Mouse (Mus musculus) right cerebral cortex, postnatal 36 days (tissue): ENCODE measurements around the gene Rp9.
"Not testable (repeated sequence)": the region's sequence is repeated elsewhere in the genome, so short reads cannot be mapped to it uniquely, and the experiment has no call there.

Source experiments
- DNase-seq, 2 experiments: peaks; one replicate each; pipeline ENCODE4 v3.0.0; 2022; ENCODE audit warnings: low spot score in 2 of 2, mixed read lengths in 1 of 2

Rp9 gene

DNA sequence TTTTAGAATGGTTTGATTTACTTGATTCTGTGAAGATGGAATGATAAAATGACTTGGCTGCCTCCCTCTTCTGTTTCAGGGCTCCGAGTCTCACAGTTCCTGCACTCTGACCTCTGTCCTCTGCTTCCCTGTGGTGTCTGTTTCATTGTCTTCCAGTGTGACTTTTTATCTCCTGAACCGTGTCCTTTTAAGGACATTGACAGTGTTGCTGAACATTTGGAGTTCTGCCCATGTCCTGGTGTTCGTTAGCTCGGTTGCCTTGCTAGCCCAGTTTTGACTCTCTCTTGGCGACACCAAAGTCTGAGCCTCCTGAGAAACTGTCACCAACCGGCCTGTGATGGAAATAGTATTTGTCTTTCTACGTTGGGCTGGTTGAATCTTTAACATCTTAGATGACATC is 49.1 kb downstream of the Rp9 start:
- DNase-seq: no peak

DNA sequence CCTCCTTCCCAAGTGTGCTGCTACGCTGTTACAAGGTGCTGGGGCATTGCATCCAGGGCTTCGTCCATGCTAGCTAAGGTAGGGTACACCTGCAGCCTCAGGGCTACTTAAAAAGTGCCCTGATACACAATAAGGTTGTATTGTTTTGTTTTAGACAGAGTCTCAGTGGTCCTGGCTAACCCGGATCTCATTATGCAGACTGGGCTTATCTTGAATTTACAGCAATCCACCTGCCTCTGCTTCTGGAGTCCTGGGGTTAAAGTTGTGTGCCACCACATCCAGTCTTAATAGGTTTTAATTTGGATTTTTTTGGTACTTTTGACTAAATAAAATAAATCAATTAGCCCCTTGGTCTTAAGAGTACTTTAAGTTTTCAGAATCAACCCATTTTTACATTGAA is 49.7 kb downstream of the Rp9 start:
- DNase-seq: no peak

DNA sequence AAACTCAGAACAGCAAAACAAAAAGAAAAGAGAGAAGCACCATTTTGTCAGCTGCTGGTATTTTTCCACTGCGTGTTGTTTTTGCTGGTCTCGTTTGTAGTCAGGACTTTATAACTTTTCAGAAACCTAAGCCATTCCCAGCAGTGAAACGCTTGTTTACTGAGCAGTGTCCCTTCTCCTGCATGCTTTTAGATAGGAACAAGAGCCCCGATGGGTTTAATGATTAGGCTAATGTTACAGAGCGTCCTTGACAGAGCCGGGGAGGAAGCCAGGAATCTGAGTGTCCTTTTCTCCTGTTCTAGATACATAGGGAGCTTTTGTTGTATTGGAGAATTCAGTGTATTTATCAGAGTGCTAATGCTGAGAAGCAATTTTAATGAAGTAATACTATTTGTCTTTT is 52.0 kb downstream of the Rp9 start:
- no peak for DNase-seq

DNA sequence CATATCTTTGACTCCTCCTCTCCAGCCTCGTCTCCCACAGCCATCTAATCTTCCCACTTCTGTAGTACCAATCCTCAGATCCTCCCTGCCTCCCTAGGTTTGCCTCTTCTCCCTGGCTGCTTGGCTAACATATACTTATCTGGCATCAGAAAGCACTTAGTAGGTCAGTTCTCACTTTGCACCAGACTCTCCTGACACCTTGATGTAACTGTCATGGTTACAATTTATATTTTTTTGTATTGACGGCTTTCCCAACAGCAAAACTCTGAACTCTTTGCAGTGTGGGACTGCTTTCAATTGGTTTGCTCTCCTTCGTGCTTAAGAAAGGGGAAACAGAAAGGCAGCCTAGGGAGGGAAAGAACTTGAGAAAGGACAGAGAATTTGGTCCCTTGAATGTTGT is 53.4 kb downstream of the Rp9 start:
- no peak for DNase-seq

DNA sequence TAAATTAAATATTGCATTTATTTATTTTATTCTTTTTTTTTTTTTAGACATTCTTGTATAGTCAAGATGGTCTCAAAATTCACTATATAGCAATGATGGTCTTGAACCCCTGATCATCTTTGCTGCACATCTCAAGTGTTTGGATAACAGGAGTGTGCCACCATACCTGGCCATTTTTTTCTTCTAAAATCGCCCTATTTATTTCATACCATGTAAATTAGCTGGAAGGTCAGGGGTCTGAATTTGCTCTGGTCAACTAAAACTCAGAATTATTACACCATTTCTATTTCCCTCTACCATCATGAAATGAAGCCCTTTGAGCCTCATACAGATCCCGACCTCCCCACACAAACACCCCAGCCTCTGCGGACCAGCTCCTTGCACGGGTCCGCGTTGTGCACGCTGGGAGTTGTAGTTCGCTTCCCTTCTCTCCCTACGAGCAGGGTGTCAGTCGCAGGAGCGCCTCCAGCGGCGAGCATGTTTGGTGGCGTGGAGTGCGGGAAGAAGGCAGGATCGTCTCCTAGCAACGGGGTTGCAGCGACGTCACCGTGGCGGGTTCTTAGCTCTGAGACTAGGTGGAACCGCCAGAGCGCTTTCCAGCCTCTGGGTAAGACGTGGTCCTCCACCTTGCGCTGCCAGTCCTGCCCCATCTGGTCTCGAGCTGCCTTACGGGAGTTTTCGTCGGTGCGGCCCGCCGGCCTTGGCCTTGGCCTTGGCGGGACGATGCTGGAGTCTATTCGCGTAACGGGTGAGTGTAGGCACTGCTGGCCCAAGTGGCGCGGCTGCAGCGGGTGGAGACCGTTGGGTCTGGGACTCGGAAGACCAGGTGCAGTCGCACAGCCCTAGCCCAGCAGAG is 58.3 kb downstream of the Rp9 start, which contains the start of gene 9530077C05Rik:
9530077C05Rik (plus strand) TSS at position 512 of the 856 bp plus-strand sequence.
- DNase-seq: peak; percentile 98 to 99

DNA sequence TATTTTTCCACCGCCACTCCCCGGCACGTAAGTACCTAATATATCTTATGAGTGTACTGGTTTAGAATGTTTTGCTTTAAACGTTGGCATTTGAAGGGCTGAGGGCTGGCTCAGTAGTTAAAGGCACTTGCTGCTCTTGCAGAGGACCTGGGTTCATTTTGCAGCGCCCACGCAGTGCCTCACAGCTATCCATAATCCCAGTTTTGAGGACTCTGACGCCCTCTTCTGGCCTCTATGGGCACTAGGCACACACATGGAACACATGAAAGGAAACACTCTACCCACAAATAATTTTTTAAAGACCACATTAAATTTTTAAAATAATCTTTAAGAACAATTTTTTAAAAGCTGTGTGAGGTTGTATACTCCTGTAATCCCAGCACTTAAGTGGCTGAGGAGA is 60.0 kb downstream of the Rp9 start:
- DNase-seq: no peak

DNA sequence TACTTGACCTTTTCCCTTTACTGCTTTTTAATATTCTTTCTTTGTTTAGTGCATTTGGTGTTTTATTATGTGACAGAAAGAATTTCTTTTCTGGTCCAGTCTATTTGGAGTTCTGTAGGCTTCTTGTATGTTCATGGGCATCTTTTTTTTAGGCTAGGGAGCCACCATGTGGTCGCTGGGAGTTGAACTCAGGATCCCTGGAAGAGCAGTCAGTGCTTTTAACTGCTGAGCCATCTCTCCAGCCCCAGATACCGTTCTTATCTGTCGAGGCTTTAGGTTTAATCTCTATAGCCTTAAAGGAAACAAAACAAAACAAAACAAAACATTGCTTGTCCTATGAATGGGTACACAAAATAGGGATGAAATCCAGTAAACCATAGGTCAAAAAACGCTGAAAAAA is 61.2 kb downstream of the Rp9 start:
- DNase-seq: not testable (repeated sequence)

DNA sequence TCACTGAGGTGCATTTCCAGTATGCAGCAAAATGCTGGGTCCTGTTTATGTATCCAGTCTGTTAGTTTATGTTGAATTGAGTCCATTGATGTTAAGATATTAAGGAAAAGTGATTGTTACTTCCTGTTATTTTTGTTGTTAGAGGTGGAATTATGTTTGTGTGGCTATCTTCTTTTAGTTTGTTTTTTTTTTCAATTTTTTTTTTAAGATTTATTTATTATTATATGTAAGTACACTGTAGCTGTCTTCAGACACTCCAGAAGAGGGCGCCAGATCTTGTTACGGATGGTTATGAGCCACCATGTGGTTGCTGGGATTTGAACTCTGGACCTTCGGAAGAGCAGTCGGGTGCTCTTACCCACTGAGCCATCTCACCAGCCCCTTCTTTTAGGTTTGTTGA is 61.9 kb downstream of the Rp9 start:
- DNase-seq: not testable (repeated sequence)

DNA sequence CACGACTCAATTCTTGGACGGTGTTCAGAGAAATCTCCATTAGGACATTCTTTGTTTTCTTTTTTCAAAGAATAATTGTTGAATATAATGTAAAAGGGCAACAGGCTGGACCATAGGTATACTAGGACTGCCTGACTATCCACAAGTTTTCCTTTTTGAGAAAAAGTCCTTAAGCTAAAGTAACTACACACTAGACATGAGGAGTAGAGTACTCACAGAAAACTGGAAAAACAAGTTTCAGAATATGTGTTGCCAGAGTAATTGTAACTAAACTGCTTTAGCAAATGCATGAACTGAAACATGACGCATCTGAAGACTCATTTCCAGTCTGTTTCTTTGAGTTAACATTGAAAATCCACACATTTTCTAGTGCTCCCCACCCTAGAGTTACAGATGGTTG is 64.1 kb downstream of the Rp9 start:
- no peak for DNase-seq

DNA sequence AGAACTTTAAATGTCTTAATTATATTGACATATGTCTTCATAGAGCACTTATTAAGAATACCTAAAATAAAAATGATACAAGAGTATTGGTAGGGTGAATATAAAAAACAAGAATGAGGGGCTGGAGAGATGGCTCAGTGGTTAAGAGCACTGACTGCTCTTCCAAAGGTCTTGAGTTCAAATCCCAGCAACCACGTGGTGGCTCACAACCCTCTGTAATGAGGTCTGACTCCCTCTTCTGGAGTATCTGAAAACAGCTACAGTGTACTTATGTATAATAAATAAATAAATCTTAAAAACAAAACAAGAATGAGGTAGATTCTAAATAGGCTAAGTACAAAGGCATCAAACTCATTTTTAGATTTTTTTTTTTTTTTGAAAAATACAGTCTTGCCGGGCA is 66.0 kb downstream of the Rp9 start:
- not testable (repeated sequence) for DNase-seq

DNA sequence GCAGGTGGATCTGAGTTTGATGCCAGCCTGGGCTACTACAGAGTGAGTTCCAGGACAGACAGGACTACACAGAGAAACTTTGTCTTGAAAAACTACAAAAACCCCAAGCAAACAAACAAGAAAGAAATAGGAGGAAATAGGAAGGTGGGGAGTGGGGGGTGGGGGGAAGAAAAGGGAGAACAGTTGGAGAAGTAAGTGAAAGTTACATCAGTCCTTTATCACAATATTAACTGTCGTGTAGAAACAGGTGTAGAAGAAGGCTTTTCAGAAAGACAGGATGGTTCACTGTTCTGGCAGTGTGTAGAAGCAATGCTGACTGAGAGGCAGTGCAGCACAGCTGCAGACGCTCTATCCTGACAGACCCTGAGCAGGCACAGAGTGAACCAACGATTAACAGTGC is 66.6 kb downstream of the Rp9 start:
- no peak for DNase-seq

DNA sequence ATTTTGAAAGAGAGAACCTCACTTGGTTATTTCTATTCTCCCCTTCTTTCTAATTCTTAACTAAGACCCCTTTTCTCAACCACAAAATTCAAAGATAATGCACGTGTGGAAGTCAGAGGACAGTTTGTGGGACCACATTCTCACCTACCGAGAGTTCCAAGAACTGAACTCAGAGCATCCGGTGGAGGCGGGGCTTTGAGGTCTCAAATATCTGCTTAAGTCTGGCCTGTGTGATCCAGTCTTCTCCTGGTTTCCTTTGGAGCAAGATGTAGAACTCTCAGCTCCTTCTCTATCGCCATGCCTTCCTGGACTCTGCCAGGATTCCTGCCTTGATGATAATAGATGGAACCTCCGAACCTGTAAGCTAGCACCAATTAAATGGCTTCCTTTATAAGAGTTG is 67.5 kb downstream of the Rp9 start:
- no peak for DNase-seq

DNA sequence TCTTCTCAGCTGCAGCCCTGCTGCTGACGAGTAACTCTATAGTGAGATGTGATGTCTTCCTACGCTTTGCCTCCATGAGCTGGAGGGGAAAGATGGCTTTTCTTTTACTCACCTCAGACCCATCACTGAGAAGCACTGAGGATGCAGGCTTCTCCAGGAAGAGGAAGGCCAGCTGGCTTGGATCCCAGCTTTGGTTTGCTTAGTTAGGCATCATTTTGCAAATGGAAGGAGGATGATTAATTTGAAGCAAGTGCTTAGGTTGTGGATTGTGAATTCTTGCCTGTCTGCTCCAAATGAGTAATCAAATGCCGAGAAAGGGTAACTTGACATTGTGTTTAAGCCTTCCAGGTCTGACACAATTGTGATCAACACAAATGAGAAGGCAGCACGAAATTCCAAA is 70.5 kb downstream of the Rp9 start:
- DNase-seq: no peak

DNA sequence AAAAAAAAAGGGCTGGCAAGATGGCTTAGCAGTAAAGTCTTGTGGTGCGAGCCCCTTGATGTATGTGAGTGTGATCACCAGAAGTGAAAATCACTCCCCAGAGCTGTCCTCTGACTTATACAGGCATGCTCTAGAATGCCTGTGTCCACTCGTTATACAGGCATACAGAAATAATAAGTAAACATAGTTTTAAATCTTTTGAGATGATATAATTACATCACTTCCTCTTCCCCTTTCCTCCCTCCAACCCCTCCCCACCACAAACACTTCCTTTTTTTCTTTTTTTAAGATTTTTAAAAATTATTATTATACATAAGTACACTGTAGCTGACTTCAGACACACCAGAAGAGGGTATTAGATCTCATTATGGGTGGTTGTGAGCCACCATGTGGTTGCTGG is 74.8 kb downstream of the Rp9 start:
- no peak for DNase-seq

DNA sequence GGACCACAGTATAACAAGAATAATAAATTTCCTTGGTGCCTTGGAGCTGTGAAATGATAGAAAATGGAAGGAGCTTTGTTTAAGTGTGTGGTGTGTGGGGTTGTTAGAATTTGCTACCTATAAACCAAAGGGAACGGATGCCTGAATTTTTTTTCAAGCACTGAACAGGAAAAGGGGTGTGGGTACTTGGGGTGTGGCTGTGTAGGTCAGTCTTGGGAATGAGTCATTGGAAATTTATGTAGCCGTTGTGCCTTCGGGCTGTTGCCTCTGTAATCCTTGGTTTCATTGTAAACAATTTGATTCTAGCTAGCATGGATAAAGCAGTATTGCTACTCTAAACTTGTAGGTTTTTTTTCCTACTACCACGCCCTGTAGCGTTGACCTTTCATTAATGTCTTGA is 79.2 kb downstream of the Rp9 start:
- no peak for DNase-seq

DNA sequence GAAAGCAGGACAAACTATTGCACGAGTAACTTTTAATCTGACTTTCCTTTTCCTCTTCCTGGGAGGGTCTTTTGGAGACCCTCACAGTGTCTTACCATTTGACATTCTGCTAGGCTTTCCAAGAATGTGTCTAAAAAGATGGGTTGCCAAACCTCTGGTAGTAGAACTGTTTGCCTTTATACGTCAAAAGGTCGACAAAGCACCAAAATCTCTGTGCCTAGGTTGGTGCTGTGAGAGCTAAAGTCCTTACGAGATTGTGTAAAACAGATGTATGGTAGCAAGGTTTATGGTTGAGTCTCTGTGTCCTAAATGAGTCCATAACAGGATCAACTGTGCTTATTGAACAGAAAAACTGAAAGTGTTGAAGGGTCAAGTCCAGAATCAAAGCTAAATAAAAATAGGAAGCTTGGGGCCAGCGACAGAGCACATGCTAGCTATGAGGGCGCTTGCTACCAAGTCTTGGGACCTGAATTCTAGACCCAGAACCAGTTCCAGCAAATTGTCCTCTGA is 79.8 kb downstream of the Rp9 start:
- DNase-seq: no peak

DNA sequence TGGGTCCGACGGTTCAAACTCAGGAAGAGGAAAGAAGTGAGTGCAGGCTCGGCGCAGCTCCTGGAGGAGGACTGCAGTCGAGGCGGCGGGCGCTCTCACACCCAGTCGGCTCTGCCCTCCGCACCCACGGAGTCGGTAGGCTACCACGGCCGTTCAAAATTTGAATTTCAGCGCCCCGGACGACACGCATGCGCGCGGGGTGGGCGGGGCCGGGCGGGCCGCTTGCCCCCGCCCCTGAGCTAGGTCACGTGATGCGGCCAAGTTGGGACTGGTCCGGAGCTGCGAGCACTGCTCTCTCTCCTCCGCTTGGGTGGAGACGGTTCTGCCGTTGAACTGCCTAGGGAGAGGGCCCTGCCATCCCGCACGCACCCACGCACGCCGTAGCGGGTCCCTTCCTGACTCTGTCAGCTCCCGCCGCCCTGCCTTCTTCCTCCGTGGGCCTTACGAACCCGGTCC is 80.5 kb downstream of the Rp9 start, which contains the start of gene Anln:
Anln (minus strand) TSS at position 168 of the 456 bp plus-strand sequence.
- peak; percentile 62 to 77 for DNase-seq

DNA sequence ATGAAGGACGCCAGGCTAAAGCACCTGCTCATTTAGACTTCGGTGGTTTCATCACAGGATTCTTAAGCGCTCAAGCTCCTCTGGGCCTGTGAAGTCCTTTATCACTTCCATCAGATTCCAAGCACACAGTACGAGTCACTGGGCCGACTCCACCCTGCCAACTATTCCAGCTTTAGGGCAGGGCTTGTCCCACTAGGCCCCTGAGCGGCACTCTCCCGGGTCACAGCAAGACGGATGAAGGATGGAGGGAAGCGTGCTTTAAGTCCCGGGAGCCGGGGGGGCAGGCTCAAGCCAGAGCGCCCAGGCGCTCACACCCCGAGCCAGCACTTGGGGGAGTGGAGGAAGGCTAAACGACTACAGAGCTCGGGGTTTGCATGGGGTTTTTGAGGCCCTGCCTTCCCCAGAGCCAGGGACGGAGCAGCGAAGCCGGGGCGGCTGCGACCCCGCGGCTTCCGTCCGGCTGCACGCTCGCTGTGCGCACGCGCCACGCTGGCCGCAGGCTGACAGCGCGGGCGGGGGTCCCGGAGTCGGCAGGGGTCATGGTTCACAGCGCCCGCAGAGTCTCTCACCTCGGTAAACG is 81.1 kb downstream of the Rp9 start:
- DNase-seq: no peak

DNA sequence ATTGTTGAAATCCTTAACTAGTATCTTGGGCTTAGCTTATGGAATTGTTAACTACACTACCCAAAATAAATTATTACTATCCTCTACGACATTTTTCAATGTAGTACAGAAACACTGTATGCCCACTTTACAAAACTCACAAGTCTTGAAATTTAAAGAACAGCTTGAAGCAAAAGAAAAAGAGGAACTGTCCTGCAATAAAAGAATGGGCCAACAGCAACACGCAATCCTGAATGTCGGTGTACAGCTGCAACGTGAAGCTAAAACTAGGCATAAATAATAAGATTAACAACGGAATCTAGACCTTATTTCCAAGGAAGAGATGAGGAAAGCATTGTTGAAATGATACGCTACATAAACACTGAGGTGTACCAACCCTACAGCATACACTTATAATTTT is 81.6 kb downstream of the Rp9 start:
- DNase-seq: no peak

DNA sequence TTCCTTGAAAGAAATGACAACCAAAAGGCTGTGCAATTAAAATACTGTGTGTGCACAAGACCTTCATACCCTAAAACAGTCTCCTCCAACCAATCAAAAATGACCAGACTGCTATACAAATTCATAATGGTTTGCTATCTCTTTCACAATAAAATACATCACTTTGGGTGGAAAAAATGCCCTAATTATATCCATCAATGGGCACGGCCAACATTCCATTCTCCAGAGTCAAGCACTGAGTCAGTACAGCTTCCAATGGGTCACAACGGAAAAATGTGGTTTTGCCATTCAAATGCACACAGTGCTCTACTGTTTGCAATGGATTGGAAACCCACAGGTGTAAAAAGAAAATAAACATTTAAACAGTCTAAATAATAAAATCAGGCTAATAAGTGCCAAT is 83.7 kb downstream of the Rp9 start:
- DNase-seq: no peak

DNA sequence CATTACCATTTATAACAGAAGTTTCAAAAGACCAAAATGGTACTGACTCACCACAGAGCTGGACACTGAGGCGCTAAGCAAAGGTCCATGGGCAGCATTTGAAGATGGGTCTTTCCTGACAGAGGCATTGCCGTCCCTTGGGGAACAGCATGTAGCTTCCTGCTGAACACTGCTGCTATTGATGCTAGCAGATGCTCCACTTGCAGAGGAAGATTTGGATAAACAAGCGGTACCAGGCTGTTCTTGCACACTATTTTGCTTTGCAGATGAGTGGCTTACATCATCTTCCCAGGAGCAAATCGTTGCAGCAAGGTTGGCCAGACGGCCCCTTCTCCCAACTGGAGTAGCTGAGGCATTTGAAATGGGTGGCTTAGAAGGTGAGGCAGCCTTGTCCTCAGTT is 93.5 kb downstream of the Rp9 start:
- peak; percentile 5 to 13 for DNase-seq

DNA sequence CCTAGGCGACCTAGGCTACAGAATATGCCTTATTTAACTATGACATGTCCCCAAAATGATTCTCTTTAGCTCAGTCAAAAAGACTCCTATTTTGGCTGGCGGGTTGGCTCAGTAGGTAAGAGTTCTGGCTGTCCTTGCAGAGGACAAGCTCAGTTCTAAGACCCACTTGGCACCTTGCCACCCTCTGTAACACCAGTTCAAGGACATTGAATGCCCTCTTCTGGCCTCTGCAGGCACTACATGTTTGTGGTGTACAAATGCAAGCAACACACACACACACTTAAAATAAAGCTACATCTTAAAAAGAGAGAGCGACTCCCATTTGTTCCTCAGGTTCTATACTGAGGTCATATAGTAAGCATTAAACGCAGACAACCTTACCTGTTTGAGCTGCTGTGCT is 96.8 kb downstream of the Rp9 start:
- DNase-seq: no peak

DNA sequence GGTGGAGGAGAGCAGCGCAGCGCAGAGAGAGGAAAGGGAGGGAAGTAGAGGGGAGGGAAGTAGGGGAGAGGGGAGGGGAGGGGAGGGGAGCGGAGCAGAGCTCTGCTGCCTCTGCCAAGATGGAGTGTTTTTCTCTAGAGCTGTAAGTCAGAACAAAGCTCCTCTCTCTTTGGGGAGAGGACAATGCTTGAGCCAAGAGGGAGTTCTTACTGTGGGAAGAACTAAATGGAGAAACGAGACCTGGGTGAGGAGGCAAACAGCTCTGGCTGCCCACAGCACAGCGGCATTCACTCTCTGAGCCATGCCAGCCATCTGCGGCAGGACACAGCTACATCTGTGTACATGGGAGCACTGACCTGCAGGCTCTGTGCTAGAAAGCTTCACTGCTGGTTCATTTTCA is 101.5 kb downstream of the Rp9 start:
- no peak for DNase-seq
